Mouse (Mus musculus) lung, adult 2 months (tissue): ENCODE results near the gene Hrg. TPM values are rescaled to one million over a fixed set of nuclear protein-coding genes. Genes with fewer than 3 reads are reported as not detected.
"Not testable (repeated sequence)": the region's sequence is repeated elsewhere in the genome, so short reads cannot be mapped to it uniquely, and the experiment has no call there.

ENCODE experiments used
- DNase-seq: peaks from one replicate; pipeline ENCODE4 v3.0.0; 2022
- H3K4me1 ChIP-seq: fragments of 200-500 bp; 2 replicates; pipeline ENCODE4 v1.6.1; 2011; ENCODE audit warnings: low read length; ENCODE audit not compliant: control insufficient read depth, insufficient read depth
- H3K4me3 ChIP-seq: fragments of 200-500 bp; replicated peaks from 2 replicates; pipeline ENCODE3; 2011; ENCODE audit warnings: low read depth, mild to moderate bottlenecking, control low read depth, low read length; ENCODE audit errors: extremely low read depth
- CTCF ChIP-seq: fragments of 200-500 bp; IDR thresholded peaks from 2 replicates; pipeline ENCODE4 v1.5.1; 2011; ENCODE audit warnings: mild to moderate bottlenecking, low read length, control low read depth; ENCODE audit not compliant: insufficient read depth
- POLR2A ChIP-seq: fragments of 200-500 bp; IDR thresholded peaks from 2 replicates; pipeline ENCODE4 v1.6.1; 2011; ENCODE audit warnings: low read depth, mild to moderate bottlenecking, control low read depth, low read length, borderline replicate concordance; ENCODE audit errors: extremely low read depth
- WGBS: fragments of 180-500 bp; shearing (Covaris S2); methylation state at CpG from one replicate; pipeline ENCODE4 v1.1.7; 2018; 5-methylcytosine and 5-hydroxymethylcytosine counted together
- polyA plus RNA-seq: library from polyadenylated mRNA; depleted of rRNA; stranded (reverse); fragments of >200 nt; gene quantifications from 2 replicates; pipeline ENCODE4 v1.2.3, GENCODE M21; 2012; rRNA removed

The Hrg gene
- polyA plus RNA-seq, 1 experiment = 0.22 TPM

GRCm38 (mm10) chr16:22955397-22956084, 4.7 kb downstream of the Hrg start:
- 45% methylated on average over 13 of the region's 13 CpGs for WGBS
- DNase-seq = no peak
- no peak overlapping the region for H3K4me3 ChIP-seq
- H3K4me1 ChIP-seq = no peaks in the 10 kb centered on the region
- TF ChIP-seq POLR2A (no peak), CTCF (no peak)

GRCm38 (mm10) chr16:22956085-22956439, 5.2 kb downstream of the Hrg start:
- no peak for DNase-seq
- 80% methylated on average over 11 of the region's 11 CpGs for WGBS
- TF ChIP-seq CTCF (no peak), POLR2A (no peak)
- Histone ChIP-seq H3K4me1 (no peaks in the 10 kb centered on the region), H3K4me3 (no peak overlapping the region)

GRCm38 (mm10) chr16:22961073-22961472, 10.2 kb downstream of the Hrg start:
- DNase-seq = no peak
- no peaks in the 10 kb centered on the region for H3K4me1 ChIP-seq
- H3K4me3 ChIP-seq = no peak overlapping the region
- WGBS = 94% methylated on average over 8 of the region's 8 CpGs
- TF ChIP-seq CTCF (no peak), POLR2A (no peak)

- H3K4me3 ChIP-seq = no peak overlapping the region
- 75% methylated on average over 5 of the region's 5 CpGs for WGBS
- TF ChIP-seq CTCF (no peak), POLR2A (no peak)
- no peak for DNase-seq
- no peaks in the 10 kb centered on the region for H3K4me1 ChIP-seq
Measured at GRCm38 (mm10) chr16:22962256-22962655, 11.4 kb downstream of the Hrg start.

- TF ChIP-seq CTCF (no peak), POLR2A (no peak)
- no peak for DNase-seq
- Histone ChIP-seq H3K4me3 (no peak overlapping the region), H3K4me1 (no peaks in the 10 kb centered on the region)
Measured at GRCm38 (mm10) chr16:22963293-22963692, 12.4 kb downstream of the Hrg start.

- WGBS = 55% methylated on average over 1 of the region's 1 CpGs
- Histone ChIP-seq H3K4me3 (no peak overlapping the region), H3K4me1 (no peaks in the 10 kb centered on the region)
- TF ChIP-seq POLR2A = no peak
- TF ChIP-seq CTCF = no peak
- DNase-seq = no peak
Measured at GRCm38 (mm10) chr16:22967383-22968030, 16.6 kb downstream of the Hrg start.

GRCm38 (mm10) chr16:22996951-22997350, 46.1 kb downstream of the Hrg start:
- H3K4me1 ChIP-seq, DNase-seq, H3K4me3 ChIP-seq: not testable (repeated sequence)
- 71% methylated on average over 3 of the region's 3 CpGs for WGBS

Other genes starting within 250 kb of the Hrg start
- not detected in 2 replicates for gene Crygs, start 139.5 kb upstream of the Hrg start, polyA plus RNA-seq
- gene Tbccd1, start 93.4 kb upstream of the Hrg start, polyA plus RNA-seq = 8.3 and 12.5 TPM in 2 replicates
- gene Dnajb11, start 93.2 kb upstream of the Hrg start, polyA plus RNA-seq = 18.1 and 18.6 TPM in 2 replicates
- gene Ahsg, start 59.8 kb upstream of the Hrg start, polyA plus RNA-seq = 4.1 and 5.8 TPM in 2 replicates
- 4.1 and 20.9 TPM in 2 replicates for gene Fetub, start 32.7 kb upstream of the Hrg start, polyA plus RNA-seq
- gene Kng2, start 78.4 kb downstream of the Hrg start, polyA plus RNA-seq = 0.51 TPM in 1 of 2 replicates, not detected in the other
- 0.12 and 0.14 TPM in 2 replicates for gene Kng1, start 106.8 kb downstream of the Hrg start, polyA plus RNA-seq
- 71.3 and 141 TPM in 2 replicates for gene Eif4a2, start 156.4 kb downstream of the Hrg start, polyA plus RNA-seq
- gene Rfc4, start 176.7 kb downstream of the Hrg start, polyA plus RNA-seq = 0.15 and 0.57 TPM in 2 replicates
- gene Adipoq, start 195.5 kb downstream of the Hrg start, polyA plus RNA-seq = 19.3 and 57.0 TPM in 2 replicates